Mouse (Mus musculus) kidney, adult 10 weeks (tissue): ENCODE results near the gene Col3a1. TPM values are rescaled to one million over a fixed set of nuclear protein-coding genes. Genes with fewer than 3 reads are reported as not detected.

Experiments used
- polyA plus RNA-seq: library from polyadenylated mRNA; stranded (reverse); fragments of 350-450 nt; fragmentation: Illumina TruSeq; extraction: RNeasy Lipid Tissue Mini Kit (QIAGEN cat#74804); gene quantifications from one replicate; pipeline ENCODE4 v1.2.3, GENCODE M21; 2014; ENCODE audit warnings: low read depth, low replicate concordance

Col3a1 gene
- polyA plus RNA-seq: 47.3 TPM

DNA sequence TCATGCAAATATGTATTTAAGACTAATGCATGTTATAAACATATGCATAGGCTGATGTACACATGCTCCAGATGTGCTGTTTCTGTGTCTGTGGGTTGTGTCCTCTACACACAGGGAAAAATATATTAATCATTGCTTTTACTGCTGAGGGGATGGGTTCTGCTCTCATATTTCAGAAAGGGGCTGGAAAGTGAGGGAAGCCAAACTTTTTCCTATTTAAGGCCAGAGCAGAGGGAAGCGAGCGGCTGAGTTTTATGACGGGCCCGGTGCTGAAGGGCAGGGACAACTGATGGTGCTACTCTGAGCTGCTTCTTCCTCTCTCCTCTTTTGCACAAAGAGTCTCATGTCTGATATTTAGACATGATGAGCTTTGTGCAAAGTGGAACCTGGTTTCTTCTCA, at the start of gene Col3a1:
Col3a1 (plus strand) TSS at position 151 of the 400 bp plus-strand sequence.

Other genes with a start within 250 kb of the Col3a1 start
- gene Col5a2, start 191.7 kb downstream of the Col3a1 start, polyA plus RNA-seq: 11.4 TPM